Mouse (Mus musculus): ENCODE measurements around the gene Arsj. TPM values are rescaled to one million over a fixed set of nuclear protein-coding genes. Genes with fewer than 3 reads are reported as not detected.

The Arsj gene
- polyA plus RNA-seq, 1 experiment from 2014 or later = 0.15 TPM

- 63% methylated on average over 6 of the region's 6 CpGs for WGBS
- no peak overlapping the region for H3K4me2 ChIP-seq (ENCODE audit: low read depth, low read length, severe bottlenecking)
- no peak overlapping the region for H3K27ac ChIP-seq (ENCODE audit: low read depth, low read length)
- no peaks in the 10 kb centered on the region for H3K27me3 ChIP-seq (ENCODE audit: control insufficient read depth, insufficient read depth, low read length)
- no peak overlapping the region for H3K9ac ChIP-seq (ENCODE audit: low read length)
- no peaks in the 10 kb centered on the region for H3K36me3 ChIP-seq (ENCODE audit: control insufficient read depth, insufficient read depth, low read length)
- H3K4me3 ChIP-seq (ENCODE audit: low read depth, low read length) = no peak overlapping the region
- H3K4me1 ChIP-seq (replicated peaks; ENCODE audit: control insufficient read depth, insufficient read depth, low read length) = no peaks in the 10 kb centered on the region
- ATAC-seq (replicated peaks; ENCODE audit: low FRiP score) (no peak), DNase-seq (ENCODE audit: low spot score) (no peak)
- H3K9me3 ChIP-seq (ENCODE audit: control insufficient read depth, low read length) = no peaks in the 10 kb centered on the region
These were observed 85.6 kb downstream of the Arsj start for GRCm38 (mm10) chr3:126449058-126449457.

- Histone ChIP-seq H3K4me2 (ENCODE audit: low read depth, low read length, severe bottlenecking) (no peak overlapping the region), H3K36me3 (ENCODE audit: control insufficient read depth, insufficient read depth, low read length) (no peaks in the 10 kb centered on the region), H3K9me3 (ENCODE audit: control insufficient read depth, low read length) (no peaks in the 10 kb centered on the region), H3K27ac (ENCODE audit: low read depth, low read length) (no peak overlapping the region), H3K9ac (ENCODE audit: low read length) (no peak overlapping the region), H3K4me3 (ENCODE audit: low read depth, low read length) (no peak overlapping the region), H3K27me3 (ENCODE audit: control insufficient read depth, insufficient read depth, low read length) (no peaks in the 10 kb centered on the region), H3K4me1 (replicated peaks; ENCODE audit: control insufficient read depth, insufficient read depth, low read length) (no peaks in the 10 kb centered on the region)
- DNase-seq (ENCODE audit: low spot score) (no peak), ATAC-seq (replicated peaks; ENCODE audit: low FRiP score) (no peak)
- WGBS = 68% methylated on average over 2 of the region's 2 CpGs
These were observed 86.0 kb downstream of the Arsj start for GRCm38 (mm10) chr3:126449515-126449914.

GRCm38 (mm10) chr3:126455787-126456482, 92.5 kb downstream of the Arsj start:
- H3K4me2 ChIP-seq (ENCODE audit: low read depth, low read length, severe bottlenecking) = no peak overlapping the region
- no peak for ATAC-seq (replicated peaks; ENCODE audit: low FRiP score)
- no peak overlapping the region for H3K4me3 ChIP-seq (ENCODE audit: low read depth, low read length)
- H3K27ac ChIP-seq (ENCODE audit: low read depth, low read length) = no peak overlapping the region
- DNase-seq (ENCODE audit: low spot score) = no peak
- 62% methylated on average over 7 of the region's 7 CpGs for WGBS
- no peaks in the 10 kb centered on the region for H3K4me1 ChIP-seq (replicated peaks; ENCODE audit: control insufficient read depth, insufficient read depth, low read length)
- H3K36me3 ChIP-seq (ENCODE audit: control insufficient read depth, insufficient read depth, low read length) = no peaks in the 10 kb centered on the region
- no peaks in the 10 kb centered on the region for H3K9me3 ChIP-seq (ENCODE audit: control insufficient read depth, low read length)
- H3K27me3 ChIP-seq (ENCODE audit: control insufficient read depth, insufficient read depth, low read length) = no peaks in the 10 kb centered on the region
- no peak overlapping the region for H3K9ac ChIP-seq (ENCODE audit: low read length)

- no peaks in the 10 kb centered on the region for H3K36me3 ChIP-seq (ENCODE audit: control insufficient read depth, insufficient read depth, low read length)
- 85% methylated on average over 4 of the region's 4 CpGs for WGBS
- H3K27me3 ChIP-seq (ENCODE audit: control insufficient read depth, insufficient read depth, low read length) = no peaks in the 10 kb centered on the region
- no peak overlapping the region for H3K27ac ChIP-seq (ENCODE audit: low read depth, low read length)
- H3K9me3 ChIP-seq (ENCODE audit: control insufficient read depth, low read length) = no peaks in the 10 kb centered on the region
- no peak overlapping the region for H3K4me2 ChIP-seq (ENCODE audit: low read depth, low read length, severe bottlenecking)
- H3K4me3 ChIP-seq (ENCODE audit: low read depth, low read length) = no peak overlapping the region
- DNase-seq (ENCODE audit: low spot score) (no peak), ATAC-seq (replicated peaks; ENCODE audit: low FRiP score) (no peak)
- no peaks in the 10 kb centered on the region for H3K4me1 ChIP-seq (replicated peaks; ENCODE audit: control insufficient read depth, insufficient read depth, low read length)
- no peak overlapping the region for H3K9ac ChIP-seq (ENCODE audit: low read length)
These were observed 99.8 kb downstream of the Arsj start for GRCm38 (mm10) chr3:126463119-126463815.

GRCm38 (mm10) chr3:126464262-126464661, 100.8 kb downstream of the Arsj start:
- Histone ChIP-seq H3K36me3 (ENCODE audit: control insufficient read depth, insufficient read depth, low read length) (no peaks in the 10 kb centered on the region), H3K27me3 (ENCODE audit: control insufficient read depth, insufficient read depth, low read length) (no peaks in the 10 kb centered on the region), H3K4me3 (ENCODE audit: low read depth, low read length) (no peak overlapping the region), H3K9ac (ENCODE audit: low read length) (no peak overlapping the region), H3K9me3 (ENCODE audit: control insufficient read depth, low read length) (no peaks in the 10 kb centered on the region), H3K27ac (ENCODE audit: low read depth, low read length) (no peak overlapping the region), H3K4me1 (replicated peaks; ENCODE audit: control insufficient read depth, insufficient read depth, low read length) (no peaks in the 10 kb centered on the region), H3K4me2 (ENCODE audit: low read depth, low read length, severe bottlenecking) (no peak overlapping the region)
- ATAC-seq (replicated peaks; ENCODE audit: low FRiP score) (no peak; the same call in 1 of the 2 replicates), DNase-seq (ENCODE audit: low spot score) (no peak)
- 32% methylated on average over 2 of the region's 2 CpGs for WGBS

Other genes starting within 250 kb of the Arsj start
- gene Camk2d, start 232.6 kb downstream of the Arsj start, polyA plus RNA-seq (2014; fragmentation: Nextera tagmentation; extraction: Ambion mirVana) = 15.4 and 16.5 TPM in 2 replicates